In genomic region chrX:41910981-41911380, GRCm38 (mm10) we compare ENCODE assay signal across 8 mouse cellular contexts. TPM values are rescaled to one million over a fixed set of nuclear protein-coding genes. Genes with fewer than 3 reads are reported as not detected.
DNase-seq lines count a peak whose midpoint lies in the region; ATAC-seq and TF ChIP-seq lines count a peak whose summit lies in the region.

No protein-coding gene starts in this region.

- no peaks in the 10 kb centered on the region for H3K27me3 ChIP-seq in hindbrain, embryonic 11.5 days (ENCODE audit: control insufficient read depth, insufficient read depth, low read length)
- H3K27me3 ChIP-seq in liver, adult 2 months (ENCODE audit: control insufficient read depth, insufficient read depth, low read length) = no peaks in the 10 kb centered on the region
- H3K27me3 ChIP-seq in neural tube, embryonic 11.5 days (ENCODE audit: control insufficient read depth, insufficient read depth, low read length) = no peaks in the 10 kb centered on the region

- ATAC-seq in hindbrain, embryonic 11.5 days (ENCODE audit: low FRiP score) = peak; percentile 31; the same call in 1 of the 2 replicates
- ATAC-seq in neural tube, embryonic 11.5 days (ENCODE audit: insufficient read depth, low FRiP score, low TSS enrichment) = peak; percentile 45; the same call in 1 of the 2 replicates
- ATAC-seq in activated CD4-positive, CD25-positive, alpha-beta regulatory T cell, adult 4 months = no peak

- no peak for TF ChIP-seq CTCF in embryonic fibroblast, embryonic 13.5 days (IDR thresholded peaks at IDR 0.05; ENCODE audit: borderline replicate concordance, insufficient read depth, low read length)
- TF ChIP-seq CTCF in liver, adult 2 months (IDR thresholded peaks at IDR 0.05; ENCODE audit: low read depth, low read length) = no peak

- WGBS in hindbrain, embryonic 11.5 days = 10% methylated on average over 22 of the region's 24 CpGs
- 1% methylated on average over 22 of the region's 24 CpGs for WGBS in liver, adult 2 months
- WGBS in neural tube, embryonic 11.5 days = 14% methylated on average over 20 of the region's 24 CpGs

- no peaks in the 10 kb centered on the region for H3K4me1 ChIP-seq in embryonic fibroblast, embryonic 13.5 days (ENCODE audit: control insufficient read depth, insufficient read depth, low read length)
- H3K4me1 ChIP-seq in hindbrain, embryonic 11.5 days (replicated peaks; ENCODE audit: control insufficient read depth, insufficient read depth, low read length) = no peaks in the 10 kb centered on the region
- peaks cover 6% of the 10 kb centered on the region; the same call in 1 of the 2 replicates for H3K4me1 ChIP-seq in liver, adult 2 months (ENCODE audit: control insufficient read depth, insufficient read depth, low read length)
- no peaks in the 10 kb centered on the region for H3K4me1 ChIP-seq in neural tube, embryonic 11.5 days (ENCODE audit: control insufficient read depth, insufficient read depth, low read length)

- H3K9me3 ChIP-seq in hindbrain, embryonic 11.5 days (ENCODE audit: control insufficient read depth, low read length) = no peaks in the 10 kb centered on the region
- no peaks in the 10 kb centered on the region for H3K9me3 ChIP-seq in neural tube, embryonic 11.5 days (ENCODE audit: control insufficient read depth, low read length)

- peak overlapping the region; percentile 73 for H3K4me3 ChIP-seq in embryonic fibroblast, embryonic 13.5 days (ENCODE audit: insufficient read depth, low read length)
- H3K4me3 ChIP-seq in hindbrain, embryonic 11.5 days (ENCODE audit: low read depth, low read length) = peak overlapping the region; percentile 58
- H3K4me3 ChIP-seq in liver, adult 2 months (ENCODE audit: insufficient read depth, low read depth, low read length) = peak overlapping the region; percentile 81
- H3K4me3 ChIP-seq in neural tube, embryonic 11.5 days (ENCODE audit: low read depth, low read length) = peak overlapping the region; percentile 62

- no peak overlapping the region for H3K27ac ChIP-seq in embryonic fibroblast, embryonic 13.5 days (ENCODE audit: insufficient read depth, low read length)
- H3K27ac ChIP-seq in hindbrain, embryonic 11.5 days (ENCODE audit: low read depth, low read length) = peak overlapping the region; percentile 78
- peak overlapping the region; percentile 67 for H3K27ac ChIP-seq in liver, adult 2 months (replicated peaks; ENCODE audit: insufficient read depth, low read depth, low read length)
- H3K27ac ChIP-seq in neural tube, embryonic 11.5 days (ENCODE audit: low read depth, low read length) = no peak overlapping the region

- TF ChIP-seq POLR2A in embryonic fibroblast, embryonic 13.5 days (IDR thresholded peaks at IDR 0.05; ENCODE audit: low read depth, low read length) = no peak
- TF ChIP-seq POLR2A in liver, adult 2 months (IDR thresholded peaks at IDR 0.05; ENCODE audit: extremely low read depth, insufficient read depth, low read length) = no peak

- peak overlapping the region; percentile 58 for H3K4me2 ChIP-seq in hindbrain, embryonic 11.5 days (replicated peaks; ENCODE audit: low read depth, low read length)
- H3K4me2 ChIP-seq in neural tube, embryonic 11.5 days (ENCODE audit: low read depth) = peak overlapping the region; percentile 58

- no peaks in the 10 kb centered on the region for H3K36me3 ChIP-seq in hindbrain, embryonic 11.5 days (ENCODE audit: control insufficient read depth, insufficient read depth, low read length)
- H3K36me3 ChIP-seq in liver, adult 2 months (ENCODE audit: control insufficient read depth, insufficient read depth, low read length) = no peaks in the 10 kb centered on the region
- H3K36me3 ChIP-seq in neural tube, embryonic 11.5 days (ENCODE audit: control insufficient read depth, insufficient read depth, low read length) = no peaks in the 10 kb centered on the region

- H3K79me2 ChIP-seq in liver, adult 2 months (ENCODE audit: control insufficient read depth, insufficient read depth, low read length) = peaks cover 11% of the 10 kb centered on the region; the same call in 1 of the 2 replicates

- H3K9ac ChIP-seq in hindbrain, embryonic 11.5 days (ENCODE audit: low read depth, low read length) = peak overlapping the region; percentile 67
- peak overlapping the region; percentile 82 for H3K9ac ChIP-seq in liver, adult 2 months (ENCODE audit: low read depth, low read length)
- H3K9ac ChIP-seq in neural tube, embryonic 11.5 days (ENCODE audit: low read length) = peak overlapping the region; percentile 73

- peak; percentile 2 for DNase-seq in ovary, postnatal 10 days (ENCODE audit: low spot score)
- DNase-seq in ovary, postnatal 14 days (ENCODE audit: low spot score) = no peak
- DNase-seq in adrenal gland, postnatal 36 days = peak; percentile 34 to 40
- peak; percentile 26 for DNase-seq in hindbrain, embryonic 11.5 days (ENCODE audit: low spot score)
- DNase-seq in liver, adult 2 months (ENCODE audit: extremely low read depth, low read depth, low spot score) = peak; percentile 29
- peak; percentile 14 for DNase-seq in neural tube, embryonic 11.5 days (ENCODE audit: low spot score)

RNA-seq across cellular contexts. Expression of gene Thoc2, which starts 9.5 kb away (rescaled TPM):
- total RNA-seq in adrenal gland, postnatal 36 days (2021) = 10 to 100 TPM; 56.4 to 67.3 TPM
- polyA plus RNA-seq in embryonic fibroblast, embryonic 13.5 days (2011; ENCODE audit: insufficient read length, low read depth, missing spikeins) = 91.7 and 102 TPM in 2 replicates
- 104 and 145 TPM in 2 replicates for polyA plus RNA-seq in hindbrain, embryonic 11.5 days (2014; fragmentation: Nextera tagmentation; extraction: Ambion mirVana)
- 26.4 and 32.4 TPM in 2 replicates for total RNA-seq in liver, adult 2 months (2014; rRNA removed)
- 2.6 and 3.4 TPM in 2 replicates for polyA plus RNA-seq in liver, adult 2 months (2012; rRNA removed)
- polyA plus RNA-seq in neural tube, embryonic 11.5 days (2014; fragmentation: Nextera tagmentation; extraction: Ambion mirVana) = 90.0 and 107 TPM in 2 replicates
- 100 to 1,000 TPM; 139 to 174 TPM for polyA plus RNA-seq in activated CD4-positive, CD25-positive, alpha-beta regulatory T cell, adult 4 months (2017; shearing (Covaris generic))

Comparison
In these comparisons a context has a peak if more than half of its experiments do, and no peak if none do; other contexts are left out.
1. H3K27ac ChIP-seq: peak in hindbrain, embryonic 11.5 days (single experiment) and liver, adult 2 months (single experiment); none in embryonic fibroblast, embryonic 13.5 days (single experiment) and neural tube, embryonic 11.5 days (single experiment).
2. RNA of gene Thoc2, which starts 9.5 kb away (polyA plus RNA-seq): 139 to 174 TPM in activated CD4-positive, CD25-positive, alpha-beta regulatory T cell, adult 4 months, 104 to 145 TPM in hindbrain, embryonic 11.5 days, 90.0 to 107 TPM in neural tube, embryonic 11.5 days and 91.7 to 102 TPM in embryonic fibroblast, embryonic 13.5 days; 2.6 to 3.4 TPM in liver, adult 2 months; every median in the first group is over 10 times any median in the second.
3. Peak in every context shown above with its lines, with median percentiles within 50 percentile points of each other: H3K4me3 ChIP-seq and H3K9ac ChIP-seq.